Mouse (Mus musculus): ENCODE data around the gene Wwc1.

DNA sequence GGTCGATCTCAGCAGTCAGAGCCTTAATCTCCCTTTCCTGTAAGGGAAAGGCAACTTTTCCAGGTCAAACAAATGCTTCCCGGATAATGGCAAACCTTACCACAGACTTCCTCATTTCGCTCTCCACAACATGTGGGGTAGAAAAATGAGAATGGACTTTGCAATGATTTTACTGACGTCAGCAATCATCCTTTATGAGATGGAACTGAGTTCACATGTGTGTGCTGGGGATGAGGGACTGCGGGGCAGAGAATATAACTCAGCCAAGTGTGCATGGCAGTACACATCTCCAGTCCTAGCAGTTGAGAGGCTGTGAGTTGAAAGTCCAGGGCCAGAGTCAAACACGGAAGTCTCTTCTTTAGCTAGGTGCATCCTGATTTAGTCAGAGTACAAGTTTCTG lies 147.1 kb downstream of the Wwc1 start:
- TF ChIP-seq POLR2A (IDR thresholded peaks at IDR 0.05; ENCODE audit: control insufficient read depth, extremely low read depth, insufficient read depth, low read length, poor library complexity) (no peak), CTCF (IDR thresholded peaks at IDR 0.05; ENCODE audit: borderline replicate concordance, control insufficient read depth, extremely low read depth, insufficient read depth, low read length, poor library complexity) (no peak)
